Mouse (Mus musculus): Measurements from ENCODE around the gene 4933430I17Rik. TPM values are rescaled to one million over a fixed set of nuclear protein-coding genes. Genes with fewer than 3 reads are reported as not detected.

Gene 4933430I17Rik
- total and polyA plus RNA-seq, 3 experiments = 0.30 to 1.8 (median 0.52) TPM

DNA sequence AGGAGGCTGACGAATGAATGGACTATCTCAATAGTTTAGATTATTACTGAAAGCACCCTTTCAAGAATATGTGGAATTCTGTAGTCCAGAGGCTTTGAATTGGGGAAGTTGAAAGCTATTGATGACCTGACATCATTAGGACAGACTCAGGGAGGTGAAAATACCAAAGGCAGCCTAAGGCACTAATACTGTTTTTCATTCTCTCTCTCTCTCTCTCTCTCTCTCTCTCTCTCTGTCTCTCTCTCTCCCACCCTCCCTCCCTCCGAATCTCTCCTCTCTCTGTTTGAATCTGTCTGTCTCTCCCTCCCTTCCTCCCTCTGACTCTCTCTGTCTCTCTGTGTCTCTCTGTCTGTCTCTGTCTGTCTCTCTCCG, 36.4 kb downstream of the 4933430I17Rik start:
- in situ Hi-C loops (cut with MboI; ENCODE audit: low pct_ligation_motif_present, low pct_unique_long_range_greater_than_20kb, low sequenced_read_pairs) = loop anchor here (5.0 kb wide), 2 partner anchors 126 to 196 kb away; no protein-coding TSS in a partner anchor
- H3K4me1 ChIP-seq (ENCODE audit: control insufficient read depth in 1 of 2, insufficient read depth in 2 of 2) = peaks cover 9 to 17% of the 10 kb centered on the region in 2 experiments
- no peak overlapping the region for H3K27ac ChIP-seq (ENCODE audit: insufficient read depth, low read depth)
- H3K36me3 ChIP-seq (replicated peaks in 1 of 2; ENCODE audit: control insufficient read depth in 1 of 2, insufficient read depth in 1 of 2, low read length in 1 of 2) = no peaks in the 10 kb centered on the region
- H3K4me3 ChIP-seq (replicated peaks in 1 of 3; ENCODE audit: low read depth in 2 of 3, low read length in 2 of 3, poor library complexity in 1 of 3) = no peak overlapping the region
- H3K27me3 ChIP-seq (replicated peaks) = no peaks in the 10 kb centered on the region
- H3K9ac ChIP-seq (ENCODE audit: insufficient read depth, low read depth) = no peak overlapping the region
- H3K9me3 ChIP-seq (replicated peaks; ENCODE audit: low read length) = no peaks in the 10 kb centered on the region
- DNase-seq (ENCODE audit: extremely low read depth) = no peak
- no peaks in the 10 kb centered on the region for H3K79me2 ChIP-seq (replicated peaks; ENCODE audit: control insufficient read depth, extremely low read depth, insufficient read depth, poor library complexity, severe bottlenecking)
- no peak overlapping the region; the same call in 1 of the 2 replicates for H3K4me2 ChIP-seq (ENCODE audit: insufficient read depth, low read depth, poor library complexity, severe bottlenecking)
- TF ChIP-seq MXI1 (IDR thresholded peaks at IDR 0.05; ENCODE audit: low read depth, low read length) (no peak), ZNF384 (IDR thresholded peaks at IDR 0.05; ENCODE audit: low read depth, low read length) (no peak), CHD1 (IDR thresholded peaks at IDR 0.05; ENCODE audit: low read depth, low read length) (no peak)
- dilution Hi-C loops (cut with MboI; ENCODE audit: extremely low pct_ligation_motif_present, extremely low pct_unique_long_range_greater_than_20kb, low sequenced_read_pairs) = no loop called here

DNA sequence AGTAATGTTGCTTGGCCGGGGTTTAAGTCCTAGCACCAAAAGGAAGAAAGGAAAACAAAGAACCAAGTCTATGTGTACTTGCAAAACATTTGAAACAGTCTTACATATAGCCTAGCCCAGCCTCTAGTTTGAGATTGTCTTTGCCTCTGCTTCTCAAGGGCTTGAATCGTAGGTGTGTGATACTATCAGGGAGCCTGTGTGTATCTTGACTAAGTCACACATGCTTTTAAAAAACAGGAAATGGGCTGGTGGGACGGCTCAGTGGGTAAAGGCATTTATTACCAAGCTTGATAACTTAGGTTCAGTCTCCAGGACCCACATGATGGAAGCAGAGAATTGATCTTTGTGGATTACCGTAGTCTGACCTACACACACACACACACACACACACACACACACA, 36.8 kb downstream of the 4933430I17Rik start:
- H3K9me3 ChIP-seq (replicated peaks; ENCODE audit: low read length) = no peaks in the 10 kb centered on the region
- no peak for DNase-seq (ENCODE audit: extremely low read depth)
- no peak overlapping the region for H3K27ac ChIP-seq (ENCODE audit: insufficient read depth, low read depth)
- no peaks in the 10 kb centered on the region for H3K79me2 ChIP-seq (replicated peaks; ENCODE audit: control insufficient read depth, extremely low read depth, insufficient read depth, poor library complexity, severe bottlenecking)
- H3K4me3 ChIP-seq (replicated peaks in 1 of 3; ENCODE audit: low read depth in 2 of 3, low read length in 2 of 3, poor library complexity in 1 of 3) = no peak overlapping the region
- no peaks in the 10 kb centered on the region for H3K27me3 ChIP-seq (replicated peaks)
- no peak overlapping the region for H3K4me2 ChIP-seq (ENCODE audit: insufficient read depth, low read depth, poor library complexity, severe bottlenecking)
- H3K36me3 ChIP-seq (replicated peaks in 1 of 2; ENCODE audit: control insufficient read depth in 1 of 2, insufficient read depth in 1 of 2, low read length in 1 of 2) = no peaks in the 10 kb centered on the region
- H3K4me1 ChIP-seq (ENCODE audit: control insufficient read depth in 1 of 2, insufficient read depth in 2 of 2) = peaks cover 9 to 17% of the 10 kb centered on the region in 2 experiments
- no peak overlapping the region for H3K9ac ChIP-seq (ENCODE audit: insufficient read depth, low read depth)
- dilution Hi-C loops (cut with MboI; ENCODE audit: extremely low pct_ligation_motif_present, extremely low pct_unique_long_range_greater_than_20kb, low sequenced_read_pairs) (no loop called here), in situ Hi-C loops (cut with MboI; ENCODE audit: low pct_ligation_motif_present, low pct_unique_long_range_greater_than_20kb, low sequenced_read_pairs) (loop anchor here (5.0 kb wide), 2 partner anchors 125 to 195 kb away; no protein-coding TSS in a partner anchor)
- TF ChIP-seq UBTF (IDR thresholded peaks at IDR 0.05; ENCODE audit: low read depth, low read length) = no peak
- TF ChIP-seq ZNF384 (IDR thresholded peaks at IDR 0.05; ENCODE audit: low read depth, low read length) = no peak
- TF ChIP-seq IRF4 (IDR thresholded peaks at IDR 0.05; ENCODE audit: low read depth, low read length) = no peak
- TF ChIP-seq ZMIZ1 (IDR thresholded peaks at IDR 0.05; ENCODE audit: low read depth, low read length) = no peak
- TF ChIP-seq EP300 (IDR thresholded peaks at IDR 0.05; ENCODE audit: low read length) = no peak
- no peak for TF ChIP-seq MYC (IDR thresholded peaks at IDR 0.05; ENCODE audit: low read depth, low read length)
- TF ChIP-seq ZKSCAN1 (IDR thresholded peaks at IDR 0.05; ENCODE audit: borderline replicate concordance, low read depth, low read length) = no peak
- TF ChIP-seq CHD1 (IDR thresholded peaks at IDR 0.05; ENCODE audit: low read depth, low read length) = no peak
- TF ChIP-seq MAZ (IDR thresholded peaks at IDR 0.05; ENCODE audit: low read depth, low read length) = no peak
- TF ChIP-seq MXI1 (IDR thresholded peaks at IDR 0.05; ENCODE audit: low read depth, low read length) = no peak
- no peak for TF ChIP-seq MAFK (IDR thresholded peaks at IDR 0.05; ENCODE audit: insufficient replicate concordance, low read length)
- TF ChIP-seq TBP (conservative IDR thresholded peaks at IDR 0.05; ENCODE audit: low read depth, low read length) = no peak
- TF ChIP-seq E2F4 (IDR thresholded peaks at IDR 0.05; ENCODE audit: insufficient replicate concordance, low read depth, low read length) = no peak

DNA sequence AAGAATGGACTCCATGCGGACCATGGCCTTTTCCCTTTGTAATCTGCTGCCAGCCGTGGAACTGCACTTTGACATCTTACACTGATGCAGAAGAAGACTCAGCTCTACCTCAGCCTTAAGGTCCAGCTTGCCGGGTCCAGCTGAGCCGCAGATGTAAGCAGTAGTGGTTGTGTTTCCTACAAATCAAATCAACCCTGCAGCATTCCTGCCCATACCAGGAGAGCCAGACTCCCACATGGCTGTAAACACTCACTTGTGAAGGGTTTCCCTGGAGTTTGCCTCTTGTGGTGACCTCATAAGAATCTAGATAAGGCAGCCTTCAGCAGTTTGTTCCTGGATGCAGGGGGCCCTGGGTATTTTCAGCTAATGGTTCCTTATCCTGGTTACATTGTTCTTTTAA, 41.4 kb downstream of the 4933430I17Rik start:
- Histone ChIP-seq H3K9ac (ENCODE audit: insufficient read depth, low read depth) (no peak overlapping the region), H3K79me2 (replicated peaks; ENCODE audit: control insufficient read depth, extremely low read depth, insufficient read depth, poor library complexity, severe bottlenecking) (no peaks in the 10 kb centered on the region), H3K4me1 (ENCODE audit: control insufficient read depth in 1 of 2, insufficient read depth in 2 of 2) (peaks cover 9 to 14% of the 10 kb centered on the region in 2 experiments), H3K27me3 (replicated peaks) (no peaks in the 10 kb centered on the region), H3K4me3 (replicated peaks in 1 of 3; ENCODE audit: low read depth in 2 of 3, low read length in 2 of 3, poor library complexity in 1 of 3) (no peak overlapping the region), H3K9me3 (replicated peaks; ENCODE audit: low read length) (no peaks in the 10 kb centered on the region), H3K27ac (ENCODE audit: insufficient read depth, low read depth) (no peak overlapping the region), H3K4me2 (ENCODE audit: insufficient read depth, low read depth, poor library complexity, severe bottlenecking) (no peak overlapping the region), H3K36me3 (replicated peaks in 1 of 2; ENCODE audit: control insufficient read depth in 1 of 2, insufficient read depth in 1 of 2, low read length in 1 of 2) (no peaks in the 10 kb centered on the region)
- TF ChIP-seq ETS1 (conservative IDR thresholded peaks at IDR 0.05; ENCODE audit: low read depth, low read length) (no peak), JUND (conservative IDR thresholded peaks at IDR 0.05; ENCODE audit: low read depth, low read length) (no peak), ZNF384 (IDR thresholded peaks at IDR 0.05; ENCODE audit: low read depth, low read length) (no peak), NRF1 (IDR thresholded peaks at IDR 0.05; ENCODE audit: low read depth, low read length) (no peak), USF1 (IDR thresholded peaks at IDR 0.05; ENCODE audit: low read depth, low read length) (no peak), ZKSCAN1 (IDR thresholded peaks at IDR 0.05; ENCODE audit: borderline replicate concordance, low read depth, low read length) (no peak), E2F4 (IDR thresholded peaks at IDR 0.05; ENCODE audit: insufficient replicate concordance, low read depth, low read length) (no peak), EP300 (IDR thresholded peaks at IDR 0.05; ENCODE audit: low read length) (no peak)
- dilution Hi-C loops (cut with MboI; ENCODE audit: extremely low pct_ligation_motif_present, extremely low pct_unique_long_range_greater_than_20kb, low sequenced_read_pairs) = no loop called here
- in situ Hi-C loops (cut with MboI; ENCODE audit: low pct_ligation_motif_present, low pct_unique_long_range_greater_than_20kb, low sequenced_read_pairs) = no loop called here
- no peak for DNase-seq (ENCODE audit: extremely low read depth)
